Mouse (Mus musculus) cortical plate, adult 2 months (tissue): ENCODE measurements around the gene Krtap16-1. TPM values are rescaled to one million over a fixed set of nuclear protein-coding genes. Genes with fewer than 3 reads are reported as not detected.
A peak's percentile ranks its signal among the peaks of the same experiment; 100 is the strongest.

Experiments used
- H3K27ac ChIP-seq: fragments of 200-500 bp; 2 replicates; pipeline ENCODE4 v1.5.1; 2012; ENCODE audit warnings: low read length, control low read depth, inconsistent platforms; ENCODE audit not compliant: insufficient read depth
- H3K4me1 ChIP-seq: fragments of 200-500 bp; 2 replicates; pipeline ENCODE4 v1.6.1; 2011; ENCODE audit warnings: low read length; ENCODE audit not compliant: control insufficient read depth, insufficient read depth
- H3K4me3 ChIP-seq: fragments of 200-500 bp; 2 replicates; pipeline ENCODE4 v1.5.1; 2011; ENCODE audit warnings: mild to moderate bottlenecking, low read length, control low read depth; ENCODE audit not compliant: insufficient read depth
- CTCF ChIP-seq: fragments of 200-500 bp; IDR thresholded peaks from 2 replicates; pipeline ENCODE4 v1.5.1; 2011; ENCODE audit warnings: mild to moderate bottlenecking, control low read depth, low read length; ENCODE audit not compliant: insufficient read depth; ENCODE audit errors: extremely low read depth
- POLR2A ChIP-seq: fragments of 200-500 bp; IDR thresholded peaks from 2 replicates; pipeline ENCODE4 v1.6.1; 2011; ENCODE audit warnings: mild to moderate bottlenecking, low read length, control low read depth; ENCODE audit not compliant: insufficient read depth; ENCODE audit errors: extremely low read depth
- polyA plus RNA-seq: library from polyadenylated mRNA; depleted of rRNA; stranded (reverse); fragments of >200 nt; gene quantifications from 2 replicates; pipeline ENCODE4 v1.2.3, GENCODE M21; 2012; rRNA removed

The Krtap16-1 gene
- polyA plus RNA-seq, result not detected in 2 replicates

DNA sequence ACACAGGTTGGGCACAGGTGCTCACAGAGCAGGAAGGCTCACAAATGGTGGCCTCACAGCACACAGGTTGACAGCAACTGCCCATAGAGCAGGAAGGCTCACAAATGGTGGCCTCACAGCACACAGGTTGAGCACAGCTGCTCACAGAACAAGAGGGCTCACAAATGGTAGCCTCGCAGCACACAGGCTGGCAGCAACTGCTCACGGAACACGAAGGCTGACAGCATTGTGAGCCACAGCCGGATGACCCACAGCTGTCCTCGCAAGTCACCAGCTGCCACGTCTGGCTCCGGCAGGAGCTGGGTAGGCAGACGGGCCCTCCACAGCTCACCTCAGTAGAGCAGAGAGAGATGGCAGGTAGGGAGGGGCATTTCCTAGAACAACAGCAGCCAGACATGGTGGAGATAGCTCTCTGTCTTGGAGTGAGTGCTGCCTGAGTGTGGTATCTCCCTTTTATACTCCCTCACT, at the start of gene Krtap16-1:
Gene Krtap16-1 (minus strand): TSS at position 418 of the 468 bp plus-strand sequence.
- no peak within 1 kb of the TSS for H3K4me3 ChIP-seq
- TF ChIP-seq POLR2A, result no peak
- TF ChIP-seq CTCF, result no peak
- H3K27ac ChIP-seq, result no peak within 1 kb of the TSS
- 0 out of 2 replicates have a peak, but pooled peaks cover 2% of the 10 kb centered on the region for H3K4me1 ChIP-seq

DNA sequence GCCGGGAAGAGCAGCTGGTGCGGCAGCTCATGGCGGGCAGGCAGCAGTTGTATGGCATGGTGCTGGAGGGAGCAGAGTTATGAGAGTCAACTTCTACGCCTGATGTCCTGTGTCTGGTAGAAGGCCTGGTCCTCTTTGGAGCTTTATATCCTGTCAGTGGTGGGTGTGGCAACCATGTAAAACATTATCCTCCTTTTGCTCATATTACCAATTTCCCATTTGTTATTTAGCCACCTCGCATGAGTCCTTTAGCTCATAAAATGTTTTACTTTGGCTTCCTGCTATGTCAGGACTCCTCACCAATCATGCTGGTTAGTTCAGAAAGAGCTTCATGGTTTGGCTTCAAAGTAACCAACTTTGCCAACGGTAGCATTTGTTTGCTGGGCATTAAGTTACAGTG, 43.4 kb upstream of the Krtap16-1 start, which contains the start of gene Krt33b:
Gene Krt33b (minus strand): TSS at position 101 of the 400 bp plus-strand sequence.
- Histone ChIP-seq H3K4me1 (no peaks in the 10 kb centered on the region), H3K4me3 (no peak within 1 kb of the TSS), H3K27ac (no peak within 1 kb of the TSS)
- TF ChIP-seq CTCF, result no peak
- TF ChIP-seq POLR2A, result no peak

DNA sequence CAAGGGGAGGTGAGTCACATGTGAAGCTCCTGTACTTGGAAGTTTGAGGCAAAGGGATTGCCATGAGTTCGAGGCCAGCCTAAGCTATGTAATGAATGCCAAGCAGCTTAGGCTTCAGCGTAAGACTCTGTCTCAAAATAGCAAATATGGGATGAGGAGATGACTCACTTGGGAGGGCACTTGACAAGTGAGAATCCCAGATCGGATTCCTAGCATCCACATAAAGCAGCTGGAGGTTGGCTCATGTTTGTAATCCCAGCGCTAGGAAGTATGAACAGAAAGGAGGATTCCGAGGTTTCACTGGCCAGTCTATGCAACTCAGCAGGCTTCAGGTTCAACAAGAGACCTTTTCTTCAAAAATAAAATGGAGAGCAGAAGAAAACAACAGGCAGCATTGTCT, 35.0 kb upstream of the Krtap16-1 start:
- no peak overlapping the region for H3K4me3 ChIP-seq
- TF ChIP-seq POLR2A, result no peak
- no peak for TF ChIP-seq CTCF
- no peak overlapping the region for H3K27ac ChIP-seq
- no peaks in the 10 kb centered on the region; the same call in 1 of the 2 replicates for H3K4me1 ChIP-seq

DNA sequence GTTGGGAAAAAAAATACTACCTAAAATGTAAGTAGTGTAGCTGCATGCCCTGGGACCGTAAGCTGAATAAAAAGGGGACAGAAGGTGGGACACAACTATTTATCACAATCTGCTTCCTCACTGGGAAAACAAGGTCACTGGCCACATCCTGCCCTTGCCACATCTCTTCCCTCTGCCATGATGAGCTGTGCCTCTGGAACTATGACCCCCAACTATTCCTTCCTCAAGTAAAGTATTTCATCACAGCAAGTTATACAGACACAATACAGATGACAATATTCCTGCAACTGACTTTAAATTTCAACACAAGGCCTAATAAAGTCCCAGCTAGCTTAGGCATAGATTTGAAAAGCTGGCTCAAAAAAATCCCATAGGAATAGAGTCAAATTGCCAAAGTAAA, 33.1 kb upstream of the Krtap16-1 start:
- H3K4me3 ChIP-seq, result no peak overlapping the region
- H3K4me1 ChIP-seq, result no peaks in the 10 kb centered on the region; the same call in 1 of the 2 replicates
- no peak overlapping the region for H3K27ac ChIP-seq
- no peak for TF ChIP-seq CTCF

DNA sequence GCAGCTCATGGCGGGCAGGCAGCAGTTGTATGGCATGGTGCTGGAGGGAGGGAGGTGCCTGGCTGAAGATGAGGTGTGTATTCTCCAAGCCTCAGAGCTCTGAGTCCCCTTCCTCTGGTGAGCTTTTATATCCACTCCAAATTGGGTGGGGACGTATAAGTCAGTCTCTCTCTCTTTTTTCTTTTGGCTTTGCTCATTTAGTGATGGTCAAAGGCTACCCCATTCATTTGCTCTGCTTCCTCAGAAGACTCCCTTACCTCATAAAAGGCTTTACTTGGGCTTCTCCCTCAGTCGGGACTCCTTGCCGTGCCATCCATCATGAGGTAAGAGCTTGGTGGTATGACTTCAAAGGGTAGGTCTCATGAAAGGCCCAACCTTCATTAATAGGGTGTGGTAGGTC, 29.7 kb upstream of the Krtap16-1 start, which contains the start of gene Krt33a:
Gene Krt33a (minus strand): TSS at position 101 of the 400 bp plus-strand sequence.
- TF ChIP-seq CTCF, result no peak
- TF ChIP-seq POLR2A, result no peak
- Histone ChIP-seq H3K4me1 (no peaks in the 10 kb centered on the region; the same call in 1 of the 2 replicates), H3K27ac (no peak within 1 kb of the TSS), H3K4me3 (no peak within 1 kb of the TSS)

DNA sequence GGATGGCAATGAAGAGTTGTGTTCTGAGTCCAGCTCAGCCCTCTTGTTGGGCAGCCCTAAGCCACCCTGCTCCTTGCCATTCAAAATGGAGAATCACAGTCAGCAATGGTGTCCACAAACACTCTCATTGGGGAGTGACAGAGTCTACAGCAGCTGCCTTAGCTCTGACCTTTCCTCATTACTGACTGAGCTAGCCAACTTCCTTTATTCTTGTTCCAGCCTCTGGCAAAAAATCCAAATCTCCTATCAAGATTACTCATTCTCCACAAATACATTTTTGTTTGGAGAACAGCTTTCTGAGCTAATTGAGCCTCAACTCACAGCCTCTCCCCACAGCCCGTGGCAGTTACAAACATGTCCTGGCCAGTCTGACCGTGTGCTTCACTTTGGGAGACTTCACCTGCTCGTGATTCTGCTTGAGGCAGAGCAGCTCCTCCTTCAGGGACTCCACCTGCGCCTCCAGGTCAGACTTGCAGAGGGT, 27.3 kb upstream of the Krtap16-1 start:
- TF ChIP-seq CTCF (no peak), POLR2A (no peak)
- Histone ChIP-seq H3K4me3 (no peak overlapping the region), H3K27ac (no peak overlapping the region), H3K4me1 (no peaks in the 10 kb centered on the region)

DNA sequence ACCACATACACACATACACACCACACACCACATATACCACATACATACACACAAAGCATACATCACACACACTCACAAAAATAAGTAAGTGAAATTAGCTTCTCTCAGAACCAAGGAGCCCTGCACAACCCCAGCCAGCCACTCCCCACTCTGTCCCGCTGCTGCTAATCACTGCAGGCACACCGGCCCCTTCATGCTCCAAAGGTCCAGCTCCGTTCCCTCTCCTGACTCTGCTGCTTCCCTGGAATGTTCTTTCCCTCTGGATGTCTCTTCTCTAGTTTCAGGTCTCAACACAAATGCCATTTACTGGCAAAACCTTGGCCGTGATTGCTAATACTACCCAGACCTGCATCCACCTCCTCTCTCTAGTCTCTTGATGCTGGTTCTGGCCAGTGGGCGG, 24.3 kb upstream of the Krtap16-1 start:
- Histone ChIP-seq H3K4me3 (no peak overlapping the region), H3K27ac (no peak overlapping the region), H3K4me1 (no peaks in the 10 kb centered on the region)
- no peak for TF ChIP-seq POLR2A
- TF ChIP-seq CTCF, result no peak

DNA sequence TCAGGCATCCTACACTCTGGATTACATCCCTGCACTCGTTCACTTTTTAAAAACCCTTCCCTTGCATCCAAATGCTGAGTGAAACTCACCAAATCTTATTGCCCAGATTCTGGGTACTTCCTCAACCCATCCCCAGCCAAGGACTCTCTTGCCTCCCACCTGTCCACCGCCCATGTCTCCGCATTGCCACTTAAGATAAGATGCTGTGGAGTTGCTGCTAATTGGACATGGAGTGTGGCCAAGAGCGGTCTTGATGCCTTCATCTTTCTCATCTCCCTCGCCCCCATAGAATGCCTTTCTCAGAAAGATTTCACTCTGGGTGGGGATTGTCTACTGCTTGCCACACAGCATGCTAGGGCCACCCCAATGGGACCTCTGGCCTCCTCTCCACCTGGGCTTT, 21.9 kb upstream of the Krtap16-1 start:
- Histone ChIP-seq H3K4me3 (no peak overlapping the region), H3K27ac (no peak overlapping the region), H3K4me1 (no peaks in the 10 kb centered on the region)
- TF ChIP-seq CTCF (no peak), POLR2A (no peak)

DNA sequence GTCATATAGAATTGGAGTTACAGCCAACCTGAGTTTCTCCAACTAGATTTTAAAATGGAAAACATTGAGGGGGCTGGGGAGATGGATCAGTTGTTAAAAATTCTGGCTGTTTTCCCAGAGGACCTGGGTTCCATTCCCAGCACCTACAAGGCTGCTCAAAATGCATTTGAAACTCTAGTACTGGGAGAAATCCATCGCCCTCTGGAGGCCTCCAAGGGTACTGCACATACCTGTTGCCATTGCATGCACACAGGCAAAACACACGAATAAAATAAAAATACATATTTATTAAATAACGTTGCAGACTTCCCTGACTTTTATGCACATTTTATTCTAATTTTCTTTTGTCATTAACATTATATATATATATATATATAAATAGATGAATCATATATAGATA, 20.2 kb upstream of the Krtap16-1 start:
- Histone ChIP-seq H3K4me1 (no peaks in the 10 kb centered on the region), H3K4me3 (no peak overlapping the region), H3K27ac (no peak overlapping the region)
- no peak for TF ChIP-seq POLR2A
- TF ChIP-seq CTCF, result no peak

DNA sequence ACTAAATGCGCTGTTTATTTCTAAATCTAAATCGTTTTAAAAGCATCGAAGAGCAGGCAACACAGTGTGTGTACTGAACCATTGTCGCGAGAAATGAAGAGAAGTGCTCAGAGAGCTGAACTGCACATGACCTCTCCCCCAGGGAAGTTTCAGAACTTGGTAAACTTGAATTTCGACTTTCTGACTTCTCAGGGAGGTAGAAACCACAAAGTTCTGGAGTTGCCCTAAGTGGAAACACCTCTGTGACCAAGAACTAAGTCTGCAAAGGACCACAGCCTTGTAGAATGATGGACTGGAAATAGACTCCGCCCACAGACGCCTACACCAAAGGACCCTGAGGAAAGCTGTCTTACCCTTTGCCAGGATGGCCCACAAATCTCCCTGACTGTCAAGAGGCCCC, 19.5 kb upstream of the Krtap16-1 start:
- no peak overlapping the region for H3K4me3 ChIP-seq
- H3K27ac ChIP-seq, result no peak overlapping the region
- H3K4me1 ChIP-seq, result no peaks in the 10 kb centered on the region
- no peak for TF ChIP-seq CTCF
- TF ChIP-seq POLR2A, result no peak

DNA sequence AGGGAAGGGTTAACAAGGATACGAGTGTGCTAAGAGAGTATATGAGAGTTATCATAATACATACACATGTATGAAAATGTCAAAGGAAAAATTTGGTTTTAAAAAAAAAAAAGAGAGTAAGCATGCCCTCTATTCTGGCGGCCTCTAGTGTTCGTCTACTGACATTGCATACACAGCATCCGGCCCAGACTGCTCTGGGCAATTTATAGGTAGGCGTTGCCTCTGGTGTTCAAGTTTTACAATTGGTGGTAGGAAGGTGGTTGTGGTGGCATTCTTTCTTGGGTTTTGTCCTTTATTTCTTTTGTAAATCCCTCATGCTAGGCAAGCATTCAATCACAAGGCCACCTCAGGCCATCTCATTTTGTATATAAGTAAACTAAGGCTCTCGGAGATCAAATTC, 18.4 kb upstream of the Krtap16-1 start:
- peak; percentile 71 for TF ChIP-seq CTCF
- no peak for TF ChIP-seq POLR2A
- Histone ChIP-seq H3K4me1 (no peaks in the 10 kb centered on the region), H3K4me3 (no peak overlapping the region), H3K27ac (no peak overlapping the region)
